ENCODE assay signal across 21 mouse cellular contexts in the genomic region with DNA sequence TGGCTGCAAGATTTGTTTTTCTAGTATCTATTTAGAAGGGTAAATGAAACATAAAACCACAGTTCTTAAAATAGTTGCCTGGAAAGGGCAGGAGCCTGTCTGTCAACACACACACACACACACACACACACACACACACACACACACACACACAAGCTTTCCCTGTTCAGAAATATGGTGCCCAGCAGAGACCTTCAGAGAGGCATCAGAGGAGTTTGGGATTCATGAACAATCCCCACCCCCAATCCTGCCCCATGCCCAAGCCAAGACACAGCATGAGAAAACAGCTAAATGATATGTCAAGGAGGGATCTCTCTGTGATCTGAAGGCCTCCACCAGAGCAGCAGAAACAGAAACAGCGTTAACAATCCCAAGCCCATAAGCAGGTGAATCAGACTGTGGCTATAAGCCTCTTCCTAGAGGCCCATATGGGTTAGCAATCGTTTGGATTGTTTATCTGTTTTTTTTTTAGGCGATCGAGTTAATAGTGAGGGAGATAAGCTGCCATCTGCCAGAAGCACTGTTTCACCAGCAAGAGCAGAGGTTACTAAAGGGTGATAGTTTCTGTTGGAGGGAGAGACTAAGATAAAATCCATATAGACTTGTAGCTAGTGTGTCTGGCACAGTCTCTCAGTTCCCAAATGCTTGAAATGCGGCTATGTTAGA. TPM values are rescaled to one million over a fixed set of nuclear protein-coding genes. Genes with fewer than 3 reads are reported as not detected.
A peak's percentile ranks its signal among the peaks of the same experiment; 100 is the strongest.
DNase-seq lines count a peak whose midpoint lies in the region; ATAC-seq and TF ChIP-seq lines count a peak whose summit lies in the region.
"Had no signal": no experiment of that assay in that cellular context is flagged by ENCODE, and none has a peak within 500 bp of the region (broad histone marks: within the 10 kb centered on the region; RNA-seq: fewer than 3 reads in every experiment).

No protein-coding gene starts in this region.

- no peak overlapping the region for H3K4me3 ChIP-seq in MEL (ENCODE audit: control insufficient read depth in 1 of 2, insufficient read depth in 1 of 2, low read depth in 2 of 2, low read length in 2 of 2)
- no peak overlapping the region for H3K4me3 ChIP-seq in forebrain, embryonic 15.5 days
- H3K4me3 ChIP-seq in stomach, postnatal 0 days (ENCODE audit: low read depth, low read length): no peak overlapping the region

- H3K9me3 ChIP-seq in MEL (replicated peaks; ENCODE audit: insufficient read depth, low read length): no peaks in the 10 kb centered on the region
- H3K9me3 ChIP-seq in forebrain, embryonic 15.5 days: no peaks in the 10 kb centered on the region
- H3K9me3 ChIP-seq in stomach, postnatal 0 days (ENCODE audit: control insufficient read depth, low read length): no peaks in the 10 kb centered on the region
- H3K9me3 ChIP-seq: embryonic facial prominence, embryonic 13.5 days had no signal

- no peak for TF ChIP-seq CTCF in MEL (IDR thresholded peaks at IDR 0.05 in 2 of 3, conservative IDR thresholded peaks at IDR 0.05 in 1 of 3; ENCODE audit: control insufficient read depth in 1 of 3, insufficient read depth in 1 of 3, low read depth in 2 of 3, low read length in 3 of 3, poor library complexity in 1 of 3, severe bottlenecking in 1 of 3)
- no peak for TF ChIP-seq CTCF in stomach, postnatal 0 days (IDR thresholded peaks at IDR 0.05; ENCODE audit: low read depth)

- peaks cover 0 to 19% of the 10 kb centered on the region in 2 experiments; a peak in 2 of 4 replicates for H3K36me3 ChIP-seq in MEL (ENCODE audit: control insufficient read depth in 1 of 2, insufficient read depth in 2 of 2, low read length in 2 of 2)
- H3K36me3 ChIP-seq in forebrain, embryonic 15.5 days: no peaks in the 10 kb centered on the region
- H3K36me3 ChIP-seq in stomach, postnatal 0 days (ENCODE audit: control insufficient read depth, insufficient read depth, low read length): no peaks in the 10 kb centered on the region
- H3K36me3 ChIP-seq: embryonic facial prominence, embryonic 13.5 days had no signal

- no peaks in the 10 kb centered on the region for H3K79me2 ChIP-seq in MEL (ENCODE audit: control insufficient read depth, insufficient read depth, low read length, poor library complexity)

- WGBS in forebrain, embryonic 15.5 days: 67% methylated on average over 5 of the region's 5 CpGs
- 51% methylated on average over 5 of the region's 5 CpGs for WGBS in stomach, postnatal 0 days

- intact Hi-C loops in gastrocnemius, postnatal 14 days (cut with DNase I; ENCODE audit: low total_unique reads): no loop called here
- intact Hi-C loops in heart, postnatal 10 days (cut with DNase I): no loop called here

- H3K4me2 ChIP-seq in forebrain, embryonic 15.5 days (replicated peaks): no peak overlapping the region
- H3K4me2 ChIP-seq in stomach, postnatal 0 days (replicated peaks; ENCODE audit: low read depth): no peak overlapping the region
- H3K4me2 ChIP-seq: liver, embryonic 11.5 days had no signal

- H3K9ac ChIP-seq in MEL (ENCODE audit: control insufficient read depth, low read depth, low read length, poor library complexity, severe bottlenecking): no peak overlapping the region
- no peak overlapping the region for H3K9ac ChIP-seq in forebrain, embryonic 15.5 days (replicated peaks)
- no peak overlapping the region for H3K9ac ChIP-seq in stomach, postnatal 0 days (ENCODE audit: low read length)
- H3K9ac ChIP-seq: embryonic facial prominence, embryonic 13.5 days; lung, embryonic 14.5 days had no signal

- H3K27ac ChIP-seq in MEL (ENCODE audit: control insufficient read depth, low read depth, low read length): no peak overlapping the region
- peak overlapping the region; percentile 64 for H3K27ac ChIP-seq in forebrain, embryonic 15.5 days (replicated peaks)
- no peak overlapping the region for H3K27ac ChIP-seq in stomach, postnatal 0 days (replicated peaks)
- H3K27ac ChIP-seq: embryonic facial prominence, embryonic 13.5 days had no signal

- TF ChIP-seq EP300 in MEL (IDR thresholded peaks at IDR 0.05; ENCODE audit: low read depth in 1 of 2, low read length in 2 of 2): peak in 1 of 2 experiments; percentile 55; a peak in 2 of 4 replicates
- TF ChIP-seq EP300 in stomach, postnatal 0 days (optimal IDR thresholded peaks at IDR 0.05): no peak

- no peak for TF ChIP-seq RAD21 in MEL (IDR thresholded peaks at IDR 0.05; ENCODE audit: low read depth, low read length)

- H3K4me1 ChIP-seq in MEL (ENCODE audit: control insufficient read depth in 1 of 2, insufficient read depth in 2 of 2, low read length in 2 of 2): peaks cover 3 to 31% of the 10 kb centered on the region in 2 experiments; a peak in 3 of 4 replicates
- H3K4me1 ChIP-seq in forebrain, embryonic 15.5 days: peaks cover 21% of the 10 kb centered on the region
- no peaks in the 10 kb centered on the region for H3K4me1 ChIP-seq in stomach, postnatal 0 days (replicated peaks; ENCODE audit: control insufficient read depth, insufficient read depth)

- no peaks in the 10 kb centered on the region for H3K27me3 ChIP-seq in MEL (ENCODE audit: control insufficient read depth in 1 of 2, insufficient read depth in 2 of 2, low read length in 2 of 2)
- H3K27me3 ChIP-seq in forebrain, embryonic 15.5 days: no peaks in the 10 kb centered on the region
- no peaks in the 10 kb centered on the region for H3K27me3 ChIP-seq in stomach, postnatal 0 days (ENCODE audit: control insufficient read depth, insufficient read depth, low read length)

- ATAC-seq in forebrain, embryonic 15.5 days (replicated peaks): no peak
- no peak for ATAC-seq in stomach, postnatal 0 days (ENCODE audit: low FRiP score, low TSS enrichment)

- peak; percentile 45 for DNase-seq in gastrocnemius, adult 18-20 months (ENCODE audit: low spot score)
- no peak for DNase-seq in gastrocnemius, postnatal 14 days
- DNase-seq in heart, postnatal 10 days: peak; percentile 14 to 35
- no peak for DNase-seq in heart, adult 11 months
- DNase-seq in MEL (ENCODE audit: low read depth, low spot score): peak; percentile 42
- DNase-seq in ovary, postnatal 14 days (ENCODE audit: low spot score): no peak
- no peak for DNase-seq in stomach, postnatal 0 days (ENCODE audit: low spot score)
- DNase-seq: adrenal gland, adult 2 months; B cell, adult 2 months; cerebellum, adult 11-12 months; kidney, adult 8-10 months; kidney, postnatal 4 days; left cerebral cortex, postnatal 4 days; lung, embryonic 14.5 days; thymus, adult 2 months had no signal

- no peak for TF ChIP-seq POLR2A in MEL (IDR thresholded peaks at IDR 0.05; ENCODE audit: control insufficient read depth in 1 of 2, insufficient read depth in 1 of 2, low read depth in 1 of 2, low read length in 2 of 2, poor library complexity in 1 of 2)

TF ChIP-seq in MEL, 35 proteins besides CTCF, POLR2A, EP300 and RAD21 (continues in another document):
- TF ChIP-seq ETS1 (IDR thresholded peaks at IDR 0.05; ENCODE audit: low read depth, low read length): peak; percentile 62; the same call in 1 of the 2 replicates
- peak; percentile 73 for TF ChIP-seq ZNF384 (IDR thresholded peaks at IDR 0.05; ENCODE audit: low read depth, low read length)
- TF ChIP-seq TAL1 (IDR thresholded peaks at IDR 0.05; ENCODE audit: low read length): no peak
- TF ChIP-seq GATA1 (IDR thresholded peaks at IDR 0.05; ENCODE audit: low read depth, low read length): peak; percentile 49; the same call in 1 of the 2 replicates
- 0 out of 2 replicates have a peak, but pooled peaks have one; percentile 19 for TF ChIP-seq TBP (IDR thresholded peaks at IDR 0.05; ENCODE audit: low read depth, low read length)
- TF ChIP-seq ELF1 (IDR thresholded peaks at IDR 0.05; ENCODE audit: low read depth, low read length): no peak
- TF ChIP-seq TCF12 (IDR thresholded peaks at IDR 0.05; ENCODE audit: low read depth, low read length): 0 out of 2 replicates have a peak, but pooled peaks have one; percentile 34
- no peak for TF ChIP-seq BHLHE40 (IDR thresholded peaks at IDR 0.05; ENCODE audit: borderline replicate concordance, low read depth, low read length)

RNA-seq across cellular contexts. Expression of gene Celf3, which starts 4.4 kb away (rescaled TPM):
- total RNA-seq in gastrocnemius, adult 18-20 months (2021): not detected
- not detected for total RNA-seq in gastrocnemius, postnatal 14 days (2021)
- total RNA-seq in heart, postnatal 10 days (2021): not detected
- 0.07 and 0.23 TPM in 2 replicates for total RNA-seq in MEL (2012; rRNA removed)
- under 1 TPM in 1 of 2 experiments, not detected in 1; 0.31 TPM for polyA plus RNA-seq in MEL (2012; ENCODE audit: insufficient read depth in 1 of 2, insufficient read length in 2 of 2, low read depth in 1 of 2, low replicate concordance in 2 of 2, missing spikeins in 1 of 2)
- polyA plus RNA-seq in forebrain, embryonic 15.5 days (2015; fragmentation: Nextera tagmentation; extraction: Ambion mirVana): 331 and 337 TPM in 2 replicates
- 11.0 and 11.6 TPM in 2 replicates for polyA plus RNA-seq in stomach, postnatal 0 days (2015; fragmentation: Nextera tagmentation; extraction: Ambion mirVana)
- total RNA-seq: megakaryocyte, adult 5-6 weeks had no signal

RNA-seq across cellular contexts. Expression of gene Riiad1, which starts 6.4 kb away (rescaled TPM):
- 10 to 100 TPM; 12.9 to 13.0 TPM for total RNA-seq in gastrocnemius, adult 18-20 months (2021)
- total RNA-seq in gastrocnemius, postnatal 14 days (2021): 1 to 10 TPM; 3.0 to 3.8 TPM
- under 1 TPM; 0.89 to 0.99 TPM for total RNA-seq in heart, postnatal 10 days (2021)
- total RNA-seq in MEL (2012; rRNA removed): not detected in 2 replicates
- polyA plus RNA-seq in MEL (2012; ENCODE audit: insufficient read depth in 1 of 2, insufficient read length in 2 of 2, low read depth in 1 of 2, low replicate concordance in 2 of 2, missing spikeins in 1 of 2): under 1 TPM in 1 of 2 experiments, not detected in 1; 0.64 TPM
- polyA plus RNA-seq in forebrain, embryonic 15.5 days (2015; fragmentation: Nextera tagmentation; extraction: Ambion mirVana): 14.1 and 18.0 TPM in 2 replicates
- 3.2 and 3.5 TPM in 2 replicates for polyA plus RNA-seq in stomach, postnatal 0 days (2015; fragmentation: Nextera tagmentation; extraction: Ambion mirVana)
- polyA plus RNA-seq: adrenal gland, adult 2 months had no signal

RNA-seq across cellular contexts. Expression of gene Oaz3, which starts 30.0 kb away (rescaled TPM):
- not detected for total RNA-seq in gastrocnemius, adult 18-20 months (2021)
- total RNA-seq in gastrocnemius, postnatal 14 days (2021): not detected
- total RNA-seq in heart, postnatal 10 days (2021): not detected
- total RNA-seq in MEL (2012; rRNA removed): 0.59 and 0.89 TPM in 2 replicates
- under 1 TPM in 1 of 2 experiments, not detected in 1; 0.91 TPM for polyA plus RNA-seq in MEL (2012; ENCODE audit: insufficient read depth in 1 of 2, insufficient read length in 2 of 2, low read depth in 1 of 2, low replicate concordance in 2 of 2, missing spikeins in 1 of 2)
- polyA plus RNA-seq in forebrain, embryonic 15.5 days (2015; fragmentation: Nextera tagmentation; extraction: Ambion mirVana): 1.6 and 1.7 TPM in 2 replicates
- 0.21 and 0.28 TPM in 2 replicates for polyA plus RNA-seq in stomach, postnatal 0 days (2015; fragmentation: Nextera tagmentation; extraction: Ambion mirVana)
- total RNA-seq: heart, postnatal 36 days; layer of hippocampus, postnatal 25 days; left cerebral cortex, postnatal 4 days; megakaryocyte, adult 5-6 weeks had no signal
- polyA plus RNA-seq: embryonic facial prominence, embryonic 13.5 days had no signal

RNA-seq across cellular contexts. Expression of gene Mrpl9, which starts 30.6 kb away (rescaled TPM):
- 10 to 100 TPM; 30.0 to 33.8 TPM for total RNA-seq in gastrocnemius, adult 18-20 months (2021)
- 10 to 100 TPM; 40.4 to 47.1 TPM for total RNA-seq in gastrocnemius, postnatal 14 days (2021)
- 10 to 100 TPM; 66.1 to 66.4 TPM for total RNA-seq in heart, postnatal 10 days (2021)
- total RNA-seq in MEL (2012; rRNA removed): 208 and 215 TPM in 2 replicates
- polyA plus RNA-seq in MEL (2012; ENCODE audit: insufficient read depth in 1 of 2, insufficient read length in 2 of 2, low read depth in 1 of 2, low replicate concordance in 2 of 2, missing spikeins in 1 of 2): 100 to 1,000 TPM in 1 of 2 experiments, not detected in 1; 191 TPM
- polyA plus RNA-seq in forebrain, embryonic 15.5 days (2015; fragmentation: Nextera tagmentation; extraction: Ambion mirVana): 61.7 and 62.7 TPM in 2 replicates
- 47.6 and 50.7 TPM in 2 replicates for polyA plus RNA-seq in stomach, postnatal 0 days (2015; fragmentation: Nextera tagmentation; extraction: Ambion mirVana)

Comparison
In these comparisons a context has a peak if more than half of its experiments do, and no peak if none do; other contexts are left out.
1. DNase-seq: peak in gastrocnemius, adult 18-20 months (single experiment), heart, postnatal 10 days (2 of 2) and MEL (single experiment); none in gastrocnemius, postnatal 14 days (single experiment), heart, adult 11 months (single experiment), ovary, postnatal 14 days (single experiment) and stomach, postnatal 0 days (single experiment).